Mouse (Mus musculus): Measurements from ENCODE around the gene Gm17545.

- no peak for TF ChIP-seq CTCF (IDR thresholded peaks at IDR 0.05; ENCODE audit: borderline replicate concordance, insufficient read depth, low read length)
- no peak for TF ChIP-seq POLR2A (IDR thresholded peaks at IDR 0.05; ENCODE audit: low read depth, low read length)
Measured at GRCm38 (mm10) chr9:22443157-22443556, 10.9 kb upstream of the Gm17545 start.
